Mouse (Mus musculus) liver, embryonic 15.5 days (tissue): Measurements from ENCODE around the gene Xpo6. TPM values are rescaled to one million over a fixed set of nuclear protein-coding genes. Genes with fewer than 3 reads are reported as not detected.

ENCODE experiments used
- ATAC-seq: fragments of 200-750 bp; cut with Nextera tagmentation; 2 replicates; pipeline ENCODE4 v1.8.0; 2017; ENCODE audit warnings: moderate number of reproducible peaks, mild to moderate bottlenecking, moderate library complexity; ENCODE audit not compliant: insufficient read depth
- H3K27ac ChIP-seq: fragments of 300-500 bp; sonication (generic); replicated peaks from 2 replicates; pipeline ENCODE4 v1.5.1; 2015; ENCODE audit warnings: mild to moderate bottlenecking, inconsistent platforms
- H3K27me3 ChIP-seq: fragments of 300-500 bp; sonication (generic); 2 replicates; pipeline ENCODE4 v1.6.1; 2015; ENCODE audit warnings: mild to moderate bottlenecking, inconsistent platforms
- H3K36me3 ChIP-seq: fragments of 300-500 bp; sonication (generic); replicated peaks from 2 replicates; pipeline ENCODE4 v1.6.1; 2015; ENCODE audit warnings: moderate library complexity, mild to moderate bottlenecking, inconsistent platforms
- H3K4me1 ChIP-seq: fragments of 300-500 bp; sonication (generic); replicated peaks from 2 replicates; pipeline ENCODE4 v1.6.1; 2015; ENCODE audit warnings: inconsistent platforms
- H3K4me2 ChIP-seq: fragments of 300-500 bp; sonication (generic); 2 replicates; pipeline ENCODE4 v1.6.1; 2015; ENCODE audit warnings: moderate library complexity, mild to moderate bottlenecking, inconsistent platforms
- H3K4me3 ChIP-seq: fragments of 300-500 bp; sonication (generic); replicated peaks from 2 replicates; pipeline ENCODE4 v1.5.1; 2015; ENCODE audit warnings: mild to moderate bottlenecking, inconsistent platforms
- H3K9ac ChIP-seq: fragments of 300-500 bp; sonication (generic); 2 replicates; pipeline ENCODE4 v1.6.1; 2015; ENCODE audit warnings: moderate library complexity, mild to moderate bottlenecking, inconsistent platforms
- H3K9me3 ChIP-seq: fragments of 300-500 bp; sonication (generic); replicated peaks from 2 replicates; pipeline ENCODE4 v1.6.1; 2016; ENCODE audit warnings: inconsistent platforms
- WGBS: fragments of 180-500 bp; shearing (Covaris S2); methylation state at CpG from one replicate; pipeline ENCODE4 v1.1.7; 2015; ENCODE audit warnings: mixed read lengths; ENCODE audit not compliant: insufficient replicate concordance; 5-methylcytosine and 5-hydroxymethylcytosine counted together
- polyA plus RNA-seq: library from polyadenylated mRNA; unstranded; fragments of >200 nt; fragmentation: Nextera tagmentation; extraction: Ambion mirVana; gene quantifications from 2 replicates; pipeline ENCODE4 v1.2.1, GENCODE M21; 2015

The Xpo6 gene
- polyA plus RNA-seq, 1 experiment from 2014 or later, result 16.3 TPM

- Histone ChIP-seq H3K9me3 (no peaks in the 10 kb centered on the region), H3K4me1 (no peaks in the 10 kb centered on the region), H3K9ac (no peak overlapping the region), H3K4me3 (no peak overlapping the region), H3K4me2 (peak overlapping the region; percentile 51; the same call in 1 of the 2 replicates), H3K27me3 (peaks cover 87% of the 10 kb centered on the region), H3K27ac (no peak overlapping the region), H3K36me3 (no peaks in the 10 kb centered on the region)
- no peak for ATAC-seq
- WGBS, result 18% methylated on average over 16 of the region's 16 CpGs
These were observed 119.2 kb downstream of the Xpo6 start for GRCm38 (mm10) chr7:126080949-126081654.

- H3K27me3 ChIP-seq, result peaks cover 46% of the 10 kb centered on the region
- WGBS, result 81% methylated on average over 1 of the region's 1 CpGs
- ATAC-seq, result no peak
- no peaks in the 10 kb centered on the region for H3K9me3 ChIP-seq
- H3K36me3 ChIP-seq, result no peaks in the 10 kb centered on the region
- H3K4me3 ChIP-seq, result no peak overlapping the region
- H3K9ac ChIP-seq, result no peak overlapping the region
- no peak overlapping the region for H3K4me2 ChIP-seq
- no peak overlapping the region for H3K27ac ChIP-seq
- H3K4me1 ChIP-seq, result no peaks in the 10 kb centered on the region
These were observed 123.4 kb downstream of the Xpo6 start for GRCm38 (mm10) chr7:126076935-126077334.

- Histone ChIP-seq H3K9ac (no peak overlapping the region), H3K36me3 (no peaks in the 10 kb centered on the region), H3K4me2 (no peak overlapping the region), H3K27ac (no peak overlapping the region), H3K4me1 (no peaks in the 10 kb centered on the region), H3K27me3 (peaks cover 27% of the 10 kb centered on the region), H3K9me3 (no peaks in the 10 kb centered on the region), H3K4me3 (no peak overlapping the region)
- ATAC-seq, result no peak
- 12% methylated on average over 9 of the region's 9 CpGs for WGBS
These were observed 125.2 kb downstream of the Xpo6 start for GRCm38 (mm10) chr7:126075058-126075457.

GRCm38 (mm10) chr7:126070321-126070720, 130.0 kb downstream of the Xpo6 start:
- Histone ChIP-seq H3K36me3 (no peaks in the 10 kb centered on the region), H3K27me3 (peaks cover 4% of the 10 kb centered on the region; the same call in 1 of the 2 replicates), H3K27ac (no peak overlapping the region), H3K4me3 (no peak overlapping the region), H3K4me1 (no peaks in the 10 kb centered on the region), H3K9ac (no peak overlapping the region), H3K9me3 (no peaks in the 10 kb centered on the region), H3K4me2 (no peak overlapping the region)
- no peak for ATAC-seq
- 71% methylated on average over 4 of the region's 4 CpGs for WGBS

- Histone ChIP-seq H3K9ac (no peak overlapping the region), H3K9me3 (no peaks in the 10 kb centered on the region), H3K4me3 (no peak overlapping the region), H3K4me2 (no peak overlapping the region), H3K27me3 (peaks cover 7% of the 10 kb centered on the region; the same call in 1 of the 2 replicates), H3K36me3 (no peaks in the 10 kb centered on the region), H3K27ac (no peak overlapping the region), H3K4me1 (no peaks in the 10 kb centered on the region)
- no peak for ATAC-seq
- 59% methylated on average over 14 of the region's 14 CpGs for WGBS
These were observed 133.5 kb downstream of the Xpo6 start for GRCm38 (mm10) chr7:126066777-126067176.

GRCm38 (mm10) chr7:126065243-126065876, 134.9 kb downstream of the Xpo6 start:
- H3K4me3 ChIP-seq, result no peak overlapping the region
- no peak for ATAC-seq
- 52% methylated on average over 5 of the region's 5 CpGs for WGBS
- no peak overlapping the region for H3K9ac ChIP-seq
- peaks cover 12% of the 10 kb centered on the region; the same call in 1 of the 2 replicates for H3K27me3 ChIP-seq
- H3K9me3 ChIP-seq, result no peaks in the 10 kb centered on the region
- no peaks in the 10 kb centered on the region for H3K36me3 ChIP-seq
- H3K4me2 ChIP-seq, result no peak overlapping the region
- H3K27ac ChIP-seq, result no peak overlapping the region
- H3K4me1 ChIP-seq, result no peaks in the 10 kb centered on the region

- no peaks in the 10 kb centered on the region for H3K4me1 ChIP-seq
- 0 out of 2 replicates have a peak, but pooled peaks cover 13% of the 10 kb centered on the region for H3K27me3 ChIP-seq
- H3K4me3 ChIP-seq, result no peak overlapping the region
- H3K36me3 ChIP-seq, result no peaks in the 10 kb centered on the region
- no peak overlapping the region for H3K4me2 ChIP-seq
- no peak overlapping the region for H3K27ac ChIP-seq
- no peak overlapping the region for H3K9ac ChIP-seq
- no peaks in the 10 kb centered on the region for H3K9me3 ChIP-seq
- WGBS, result 65% methylated on average over 4 of the region's 4 CpGs
- no peak for ATAC-seq
These were observed 138.1 kb downstream of the Xpo6 start for GRCm38 (mm10) chr7:126062228-126062627.

- Histone ChIP-seq H3K36me3 (no peaks in the 10 kb centered on the region), H3K27ac (no peak overlapping the region), H3K27me3 (peaks cover 35% of the 10 kb centered on the region; the same call in 1 of the 2 replicates), H3K4me2 (no peak overlapping the region), H3K9me3 (no peaks in the 10 kb centered on the region), H3K4me3 (no peak overlapping the region), H3K9ac (no peak overlapping the region), H3K4me1 (no peaks in the 10 kb centered on the region)
- 68% methylated on average over 7 of the region's 7 CpGs for WGBS
- ATAC-seq, result no peak
These were observed 141.4 kb downstream of the Xpo6 start for GRCm38 (mm10) chr7:126058918-126059317.

GRCm38 (mm10) chr7:126057332-126057914, 142.9 kb downstream of the Xpo6 start:
- 55% methylated on average over 10 of the region's 10 CpGs for WGBS
- Histone ChIP-seq H3K4me2 (no peak overlapping the region), H3K27ac (no peak overlapping the region), H3K4me1 (no peaks in the 10 kb centered on the region), H3K36me3 (no peaks in the 10 kb centered on the region), H3K27me3 (peaks cover 36% of the 10 kb centered on the region; the same call in 1 of the 2 replicates), H3K9me3 (no peaks in the 10 kb centered on the region), H3K9ac (no peak overlapping the region), H3K4me3 (no peak overlapping the region)
- ATAC-seq, result no peak

GRCm38 (mm10) chr7:126054574-126054973, 145.7 kb downstream of the Xpo6 start:
- Histone ChIP-seq H3K36me3 (no peaks in the 10 kb centered on the region), H3K4me3 (no peak overlapping the region), H3K4me2 (no peak overlapping the region), H3K27me3 (peaks cover 27% of the 10 kb centered on the region; the same call in 1 of the 2 replicates), H3K27ac (no peak overlapping the region), H3K9me3 (no peaks in the 10 kb centered on the region), H3K9ac (no peak overlapping the region), H3K4me1 (no peaks in the 10 kb centered on the region)
- ATAC-seq, result no peak
- 54% methylated on average over 6 of the region's 6 CpGs for WGBS

GRCm38 (mm10) chr7:126053618-126054017, 146.7 kb downstream of the Xpo6 start:
- WGBS, result 57% methylated on average over 7 of the region's 7 CpGs
- no peak overlapping the region for H3K9ac ChIP-seq
- no peak overlapping the region for H3K27ac ChIP-seq
- H3K4me3 ChIP-seq, result no peak overlapping the region
- H3K4me2 ChIP-seq, result no peak overlapping the region
- no peaks in the 10 kb centered on the region for H3K4me1 ChIP-seq
- H3K36me3 ChIP-seq, result no peaks in the 10 kb centered on the region
- peaks cover 27% of the 10 kb centered on the region; the same call in 1 of the 2 replicates for H3K27me3 ChIP-seq
- ATAC-seq, result no peak
- H3K9me3 ChIP-seq, result no peaks in the 10 kb centered on the region
